Mouse (Mus musculus) embryo, embryonic 10 days (tissue): ENCODE results near the gene Usp49.
"Not testable (repeated sequence)": the region's sequence is repeated elsewhere in the genome, so short reads cannot be mapped to it uniquely, and the experiment has no call there.

Source experiments
- DNase-seq: peaks from one replicate; pipeline ENCODE4 v3.0.0-alpha.2; 2015; ENCODE audit warnings: low spot score

Gene Usp49

DNA sequence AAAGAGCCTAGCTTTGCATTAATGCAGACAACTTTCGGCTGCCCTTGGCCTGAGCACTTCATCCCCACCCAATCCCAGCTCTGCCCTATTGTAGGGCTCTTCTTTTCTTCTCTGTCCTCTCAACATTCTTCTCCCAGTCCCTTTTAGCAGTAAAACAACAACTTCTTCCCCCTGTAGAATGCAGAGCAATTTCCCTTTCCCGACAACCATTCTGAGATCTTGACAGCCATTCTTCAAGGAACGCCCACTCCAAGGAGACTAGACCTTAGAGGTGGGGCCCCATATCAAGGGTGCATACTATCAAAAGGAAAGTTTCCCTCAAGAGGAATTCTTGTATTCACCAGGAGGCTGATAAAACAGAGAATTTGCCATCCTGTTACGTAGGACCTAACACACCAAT lies 18.5 kb downstream of the Usp49 start:
- DNase-seq: peak; percentile 29

DNA sequence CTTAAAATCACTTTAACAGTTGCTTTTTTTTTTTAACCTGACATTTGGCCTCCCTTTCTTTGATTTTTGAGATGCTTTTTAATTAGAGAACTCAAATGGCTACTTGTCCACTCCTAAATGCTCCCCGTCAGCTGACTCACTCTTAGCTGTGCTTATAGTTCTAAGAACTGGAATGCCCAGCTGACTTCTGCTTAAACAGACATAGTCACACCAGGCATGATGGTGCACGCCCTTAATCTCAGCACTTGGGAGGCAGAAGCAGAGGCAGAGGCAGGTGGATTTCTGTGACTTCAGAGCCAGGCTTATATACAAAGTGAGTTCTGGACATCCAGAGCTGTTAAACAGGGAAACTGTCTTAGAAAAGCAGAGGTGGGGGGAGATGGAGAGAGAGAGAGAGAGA lies 21.5 kb downstream of the Usp49 start:
- DNase-seq: no peak

DNA sequence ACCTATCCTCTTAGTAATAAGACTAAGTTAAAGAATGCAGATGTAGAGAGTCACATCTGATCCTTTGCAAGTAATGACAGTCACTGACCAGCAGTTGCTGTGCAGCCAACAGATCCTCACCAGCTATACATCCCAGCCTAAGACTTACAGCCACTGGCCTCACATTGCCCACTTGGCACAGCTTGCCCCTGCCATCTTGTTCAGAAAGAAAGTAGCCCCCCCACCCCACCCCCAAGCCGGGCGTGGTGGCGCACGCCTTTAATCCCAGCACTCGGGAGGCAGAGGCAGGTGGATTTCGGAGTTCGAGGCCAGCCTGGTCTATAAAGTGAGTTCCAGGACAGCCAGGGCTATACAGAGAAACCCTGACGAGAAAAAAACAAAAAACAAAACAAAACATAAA lies 23.9 kb downstream of the Usp49 start:
- DNase-seq: not testable (repeated sequence)

DNA sequence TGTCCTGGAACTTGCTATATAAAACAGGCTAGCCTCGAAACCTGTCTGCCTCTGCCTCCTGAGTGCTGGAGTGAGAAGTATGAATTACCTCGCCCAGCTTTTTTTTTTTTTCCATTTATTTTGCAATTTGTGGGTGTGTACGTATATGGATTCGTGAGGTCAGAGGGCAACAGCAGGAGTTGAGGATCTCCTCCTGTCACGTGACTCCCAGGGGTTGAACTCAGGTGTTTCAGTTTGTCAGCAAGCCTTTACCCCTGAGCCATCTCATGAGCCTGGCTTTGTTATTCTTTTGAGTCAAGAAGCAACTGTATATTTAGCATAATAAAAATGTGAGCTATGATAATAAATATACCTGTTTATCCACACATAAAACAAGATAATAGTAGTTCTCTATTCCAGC lies 25.2 kb downstream of the Usp49 start:
- no peak for DNase-seq

DNA sequence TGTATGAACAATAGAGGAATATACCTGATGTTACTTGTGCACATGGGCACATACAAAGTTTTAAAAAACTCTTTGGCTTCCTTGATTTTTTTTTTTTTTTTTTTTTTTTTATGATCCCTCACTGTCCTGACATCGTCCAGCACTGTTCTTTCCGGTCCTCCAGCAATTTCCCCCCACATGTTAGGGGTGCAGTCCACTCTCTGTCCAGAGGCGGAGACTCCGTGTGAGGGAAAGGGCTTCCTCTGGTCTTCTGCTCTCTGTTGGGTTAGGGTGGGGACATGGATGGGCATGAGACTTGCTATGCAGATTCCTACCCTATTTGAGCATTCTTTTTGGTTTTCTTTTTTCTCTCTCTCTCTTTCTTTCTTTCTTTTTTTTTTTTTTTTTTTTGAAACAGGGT lies 27.4 kb downstream of the Usp49 start:
- DNase-seq: no peak

DNA sequence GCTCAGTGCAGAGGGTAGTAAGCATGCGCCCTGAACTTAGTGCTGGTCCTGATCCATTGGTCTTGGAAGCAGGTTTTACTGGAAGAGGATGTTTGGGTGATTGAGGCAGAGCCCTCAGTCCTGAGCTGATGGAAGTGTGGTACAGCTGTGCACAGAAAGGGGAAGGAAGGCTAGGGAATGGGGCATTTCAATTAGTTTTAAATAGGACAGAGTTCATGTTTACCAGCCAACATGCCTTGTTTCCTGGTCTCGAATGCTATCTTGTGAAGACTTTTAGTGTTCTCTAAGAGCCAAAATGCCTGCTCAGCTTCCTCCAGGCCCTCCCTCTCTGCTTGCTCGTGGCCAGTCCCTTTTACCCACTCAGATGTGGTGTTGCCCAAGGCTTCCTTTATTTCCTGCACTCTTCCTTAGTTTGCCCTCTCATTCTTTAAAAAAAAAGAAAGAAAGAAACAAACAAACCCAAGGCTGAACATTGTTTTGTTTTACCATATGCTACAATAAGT lies 28.3 kb downstream of the Usp49 start:
- no peak for DNase-seq

DNA sequence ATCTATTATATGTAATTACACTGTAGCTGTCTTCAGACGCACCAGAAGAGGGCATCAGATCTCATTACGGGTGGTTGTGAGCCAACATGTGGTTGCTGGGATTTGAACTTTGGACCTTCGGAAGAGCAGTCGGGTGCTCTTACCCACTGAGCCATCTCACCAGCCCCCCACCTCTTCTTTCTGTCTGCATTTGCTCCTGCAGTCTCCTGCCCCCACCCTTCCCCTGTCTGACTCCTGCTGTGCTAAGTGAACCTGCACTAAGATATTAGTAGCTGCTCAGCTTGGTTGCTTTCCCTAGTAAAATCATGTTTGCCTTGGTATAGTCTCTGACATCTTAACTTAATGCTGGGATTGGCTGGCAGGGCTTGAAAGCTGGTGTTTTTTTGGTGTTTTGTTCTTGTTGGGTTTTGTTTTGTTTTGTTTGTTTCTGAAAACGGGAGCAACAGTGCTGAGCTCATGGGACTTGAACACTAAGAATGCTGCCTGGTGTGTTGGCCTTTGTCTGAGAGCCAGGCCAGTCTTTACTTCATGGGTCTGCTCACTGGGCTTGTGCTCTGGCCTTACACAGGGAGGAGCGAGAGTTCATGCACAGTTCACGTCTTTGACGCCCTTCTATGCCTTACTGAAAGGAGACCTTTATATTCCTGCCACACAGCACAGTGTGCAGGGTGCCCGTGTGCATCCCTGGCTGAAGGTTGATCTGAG lies 32.7 kb downstream of the Usp49 start:
- DNase-seq: peak; percentile 82

DNA sequence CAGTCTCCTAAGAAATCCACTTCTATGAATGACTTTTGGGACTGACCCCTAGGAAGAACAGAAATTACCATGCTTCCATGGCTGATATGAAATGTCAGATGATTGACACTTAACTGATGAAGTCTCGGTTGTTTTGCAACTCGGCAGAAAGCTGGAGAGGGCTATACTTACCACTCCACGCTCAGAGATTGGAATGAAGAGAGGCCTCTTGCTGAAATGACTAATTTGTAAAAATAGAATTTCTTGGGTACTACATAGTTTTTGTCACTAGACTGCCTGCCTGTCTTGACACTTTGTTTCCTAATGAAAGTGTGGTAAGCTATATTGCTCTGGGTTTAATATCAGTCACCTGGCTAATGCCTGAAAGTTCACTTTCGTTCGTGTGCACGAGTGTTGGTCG lies 34.0 kb downstream of the Usp49 start:
- no peak for DNase-seq

DNA sequence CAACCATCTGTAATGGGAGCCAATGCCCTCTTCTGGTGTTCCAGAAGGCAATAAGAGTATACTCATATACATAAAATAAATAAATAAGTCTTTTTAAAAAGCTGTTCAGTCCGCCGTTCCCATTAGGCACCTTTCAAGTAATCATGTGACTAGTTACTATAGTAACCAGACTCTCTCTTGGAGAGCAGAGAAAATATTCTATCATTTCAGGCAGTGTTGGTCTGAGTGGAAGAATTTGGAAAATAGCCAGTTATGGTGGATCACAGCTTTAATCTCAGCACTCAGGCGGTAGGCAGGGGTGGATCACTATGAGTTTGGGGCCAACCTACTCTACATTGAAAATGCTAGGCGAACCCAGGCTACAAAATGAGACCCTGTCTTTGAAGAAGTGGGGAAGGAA lies 38.7 kb downstream of the Usp49 start:
- DNase-seq: no peak

DNA sequence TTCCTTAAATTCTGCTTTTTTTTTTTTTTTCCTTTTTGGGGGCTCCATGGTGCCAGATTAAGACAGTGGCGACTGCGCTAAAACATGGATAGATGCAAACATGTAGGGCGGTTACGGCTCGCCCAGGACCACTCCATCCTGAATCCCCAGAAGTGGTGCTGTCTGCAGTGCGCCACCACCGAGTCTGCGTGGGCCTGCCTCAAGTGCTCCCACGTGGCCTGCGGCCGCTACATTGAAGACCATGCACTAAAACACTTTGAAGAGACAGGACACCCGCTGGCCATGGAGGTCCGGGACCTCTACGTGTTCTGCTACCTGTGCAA lies 41.5 kb downstream of the Usp49 start:
- DNase-seq: peak; percentile 60

DNA sequence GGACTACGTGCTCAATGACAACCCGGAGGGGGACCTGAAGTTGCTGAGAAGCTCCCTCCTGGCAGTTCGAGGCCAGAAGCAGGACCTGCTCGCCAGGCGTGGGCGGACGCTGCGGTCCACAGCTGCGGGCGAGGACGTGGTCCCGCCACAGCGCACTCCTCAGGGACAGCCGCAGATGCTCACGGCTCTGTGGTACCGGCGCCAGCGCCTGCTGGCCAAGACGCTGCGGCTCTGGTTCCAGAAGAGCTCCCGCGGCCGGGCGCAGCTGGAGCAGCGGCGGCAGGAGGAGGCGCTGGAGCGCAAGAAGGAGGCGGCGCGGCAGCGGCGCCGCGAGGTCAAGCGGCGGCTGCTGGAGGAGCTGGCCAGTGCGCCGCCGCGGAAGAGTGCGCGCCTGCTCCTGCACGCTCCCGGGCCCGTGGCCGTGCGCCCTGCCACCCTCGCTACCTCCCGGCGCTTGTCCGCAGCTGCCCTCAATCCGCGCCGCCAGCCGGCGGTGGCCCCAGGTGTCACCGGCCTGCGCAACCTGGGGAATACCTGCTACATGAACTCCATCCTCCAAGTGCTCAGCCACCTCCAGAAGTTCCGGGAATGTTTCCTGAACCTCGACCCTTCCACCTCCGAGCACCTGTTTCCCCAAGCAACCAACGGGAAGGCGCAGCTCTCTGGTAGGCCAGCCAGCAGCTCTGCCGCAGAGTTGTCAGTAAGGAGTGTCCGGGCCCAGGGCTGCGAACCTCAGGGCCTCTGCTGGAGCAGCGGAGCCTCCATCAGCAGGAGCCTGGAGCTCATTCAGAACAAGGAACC lies 42.0 kb downstream of the Usp49 start:
- DNase-seq: peak; percentile 70

DNA sequence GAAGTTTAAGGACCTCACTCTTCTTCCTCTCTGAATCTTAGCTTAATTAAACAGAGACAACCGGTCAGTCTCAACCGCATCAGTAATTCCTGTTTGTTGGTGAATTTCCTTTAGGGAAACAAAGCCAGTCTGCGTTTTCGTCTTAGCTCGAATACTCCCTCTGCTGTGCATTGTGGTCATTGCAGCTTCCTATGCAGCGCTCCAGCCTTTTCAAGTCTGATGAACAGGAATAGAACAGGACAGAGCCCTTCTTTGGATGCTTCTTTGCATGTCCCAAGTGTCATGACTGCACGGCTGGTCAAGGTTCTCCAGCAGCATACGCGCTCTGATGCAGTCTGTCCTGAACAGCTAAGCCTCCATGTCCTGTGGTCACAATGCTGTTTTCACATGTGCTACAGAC lies 46.1 kb downstream of the Usp49 start:
- peak; percentile 86 for DNase-seq

DNA sequence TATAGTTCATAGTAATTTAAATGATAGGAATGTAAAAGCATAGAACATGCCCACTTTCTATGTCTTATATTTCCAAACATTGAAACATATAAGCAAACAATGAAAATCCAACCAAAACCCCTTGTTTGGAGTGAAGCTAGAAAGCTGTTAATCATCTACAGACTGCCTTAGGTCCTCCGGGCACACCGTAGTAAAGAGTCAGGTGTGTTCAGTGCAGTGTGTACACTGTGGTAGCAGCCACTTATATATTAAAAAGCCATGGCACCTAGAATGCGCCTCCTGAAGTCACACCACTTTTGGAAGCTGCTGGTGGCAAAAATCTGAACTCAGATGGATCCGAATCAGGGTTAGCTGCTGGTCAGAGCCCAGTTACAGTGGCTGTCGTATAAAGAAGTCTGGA lies 47.7 kb downstream of the Usp49 start:
- no peak for DNase-seq

DNA sequence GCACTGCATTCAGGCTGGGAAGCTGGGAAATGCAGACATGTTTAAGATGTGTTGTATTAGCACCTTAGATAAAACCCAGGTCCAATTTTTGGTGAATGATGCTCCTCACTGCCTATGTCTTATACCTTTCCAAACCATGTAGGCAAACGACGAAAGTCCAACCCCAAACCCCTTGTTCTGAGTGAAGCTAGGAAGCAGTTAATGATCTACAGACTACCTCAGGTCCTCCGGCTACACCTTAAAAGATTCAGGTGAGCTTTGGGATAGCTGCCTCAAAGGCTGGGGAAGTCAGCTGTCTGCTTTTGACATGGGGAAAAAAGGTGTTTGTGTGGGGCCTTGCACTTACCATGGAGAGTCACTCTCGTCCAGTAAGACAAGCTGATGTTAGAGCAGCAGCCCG lies 48.2 kb downstream of the Usp49 start:
- DNase-seq: no peak

DNA sequence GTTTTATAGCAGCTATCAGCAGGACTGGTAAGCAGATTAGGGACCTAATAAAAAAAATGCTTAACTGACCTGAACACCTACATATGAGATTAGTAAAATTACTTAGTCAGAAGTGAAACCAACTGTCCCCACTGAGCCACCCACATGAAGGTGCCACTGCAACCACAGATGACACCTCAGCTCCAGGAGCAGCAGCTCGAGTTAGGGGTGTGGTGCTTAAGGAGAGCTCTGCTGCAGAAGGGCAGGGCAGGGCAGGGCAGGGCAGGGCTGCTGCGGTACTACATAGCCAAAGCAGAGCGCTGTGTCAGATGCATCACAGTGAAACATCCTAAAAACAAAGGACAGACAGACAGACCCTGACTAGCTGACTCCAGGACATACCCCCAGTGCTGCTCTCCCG lies 52.3 kb downstream of the Usp49 start:
- no peak for DNase-seq

DNA sequence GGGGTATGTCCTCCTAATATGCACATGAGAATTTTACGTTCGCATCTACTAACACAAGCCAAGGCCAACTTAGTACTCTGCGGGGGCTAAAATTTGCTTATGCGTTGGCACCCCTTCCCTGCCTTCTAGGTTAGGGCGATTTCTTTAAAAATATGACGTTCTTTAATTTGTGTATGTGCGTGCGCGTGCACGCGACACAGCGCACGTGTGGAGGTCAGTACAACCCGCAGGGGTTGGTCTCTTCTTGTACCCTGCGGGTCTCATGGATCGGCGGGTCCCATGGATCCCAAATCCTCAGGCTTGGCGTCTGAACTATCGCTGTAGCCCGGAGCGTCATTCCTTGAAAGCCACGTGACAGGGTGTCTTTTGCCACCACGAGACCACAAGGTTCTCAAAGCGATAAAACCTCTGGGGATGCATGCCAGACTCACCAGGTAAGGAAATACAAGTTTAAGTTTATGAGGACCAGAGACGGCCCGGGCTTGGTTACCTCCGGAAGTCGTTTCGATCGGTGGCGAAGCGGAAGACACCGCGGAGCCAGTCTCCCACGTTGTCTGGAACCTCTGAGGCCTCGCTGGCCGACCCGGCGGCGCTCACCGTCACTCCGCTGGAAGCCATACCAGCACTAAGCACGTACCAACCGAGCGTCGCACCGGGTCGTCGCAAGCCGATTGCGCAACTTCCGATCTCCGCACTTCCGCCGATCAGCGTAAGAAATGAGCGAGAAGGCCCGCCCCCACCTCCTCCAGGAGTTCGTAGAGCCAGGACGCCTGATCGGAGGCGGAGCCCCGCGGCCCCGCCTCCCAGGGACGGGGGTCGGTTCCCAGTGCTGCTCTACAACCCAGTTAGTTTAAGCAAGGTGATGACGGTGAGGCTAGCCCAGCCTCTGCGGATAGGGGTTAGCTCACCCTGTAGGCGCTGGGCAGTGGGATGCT lies 57.2 kb downstream of the Usp49 start:
- peak; percentile 100 for DNase-seq

DNA sequence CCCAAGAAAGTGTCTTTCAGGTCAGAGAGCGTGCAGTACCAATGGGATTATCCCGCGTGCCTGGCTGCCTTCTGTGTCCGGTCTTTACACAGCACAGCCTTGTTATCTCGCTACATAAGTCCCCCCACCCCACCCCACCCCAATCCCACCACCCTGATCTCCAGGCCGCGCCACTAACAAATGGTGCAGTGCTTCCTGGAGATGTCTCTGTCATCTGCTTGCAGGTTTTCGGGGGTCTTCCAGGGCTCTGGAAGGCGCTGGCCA lies 57.8 kb downstream of the Usp49 start, which contains the start of gene Tomm6:
Gene Tomm6, minus strand, starts transcription at position 43 of the 264 bp plus-strand sequence.
- no peak for DNase-seq

DNA sequence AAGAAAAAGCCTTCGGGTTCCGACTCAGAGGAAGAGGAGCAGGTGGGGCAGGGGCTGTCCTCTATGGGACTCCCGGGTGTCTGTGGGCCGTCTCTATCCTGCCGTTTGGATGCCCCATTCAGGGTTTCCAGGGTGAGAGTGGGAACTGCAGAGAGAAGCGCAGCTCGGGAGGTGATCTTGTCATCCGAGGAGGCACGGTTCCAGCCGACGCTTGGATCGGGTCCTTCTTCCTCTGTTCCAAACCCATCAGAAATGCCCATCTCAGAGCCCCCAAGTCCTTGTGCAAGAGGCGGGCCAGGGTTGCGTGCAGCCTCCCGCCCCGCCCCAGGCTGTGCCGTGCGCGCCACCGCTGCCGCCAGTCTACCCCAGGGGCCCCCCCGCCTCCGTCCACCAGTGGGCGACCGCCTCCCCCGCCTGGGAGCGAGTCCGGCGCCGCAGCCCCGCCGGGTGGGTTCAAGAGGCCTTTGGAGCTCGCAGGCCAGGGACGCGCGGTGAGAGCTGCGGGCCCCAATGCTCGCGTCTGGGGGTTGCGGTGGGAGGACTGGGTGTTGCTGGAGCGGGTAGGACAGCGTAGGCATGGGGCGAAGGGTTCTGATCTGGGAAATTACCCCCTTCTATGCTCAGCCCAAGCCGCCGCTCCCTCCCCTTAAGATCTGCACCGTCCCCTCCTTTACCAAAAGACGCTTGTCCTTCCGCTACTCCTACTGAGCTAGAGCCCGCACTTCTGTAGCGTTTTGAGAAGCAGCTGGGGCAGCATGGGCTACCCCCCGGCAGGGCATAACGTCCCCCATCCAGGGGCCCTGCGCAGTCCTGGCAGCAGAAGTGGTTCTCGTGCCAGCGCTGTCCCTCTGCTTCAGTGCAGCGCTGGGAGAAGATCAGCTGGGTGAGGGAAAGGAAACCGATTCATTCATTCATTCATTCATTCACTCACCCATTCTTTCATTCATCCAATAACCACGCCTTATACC lies 58.4 kb downstream of the Usp49 start, which contains the start of gene Frs3:
Gene Frs3, plus strand, starts transcription at position 423 of the 968 bp plus-strand sequence.
- DNase-seq: peak; percentile 73

DNA sequence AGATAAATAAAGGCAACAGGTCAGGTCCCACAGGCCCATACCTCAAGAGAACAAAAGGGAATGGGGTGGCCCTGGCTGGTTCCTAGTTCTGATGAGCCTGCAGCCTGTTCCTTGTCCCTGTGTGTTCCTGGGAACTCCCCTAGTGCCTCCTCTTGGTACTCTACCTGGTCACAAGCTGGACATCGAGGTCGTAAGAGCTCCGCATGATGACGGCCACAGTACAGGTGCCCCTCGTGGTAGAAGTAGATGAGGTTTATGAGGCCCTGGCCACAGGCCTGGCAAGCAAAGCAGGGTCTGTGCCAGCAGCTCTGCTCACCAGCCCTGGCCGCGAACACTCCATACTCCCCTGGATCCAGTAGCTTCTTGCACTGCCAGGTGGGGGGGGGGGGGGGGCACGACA lies 59.4 kb downstream of the Usp49 start:
- no peak for DNase-seq

DNA sequence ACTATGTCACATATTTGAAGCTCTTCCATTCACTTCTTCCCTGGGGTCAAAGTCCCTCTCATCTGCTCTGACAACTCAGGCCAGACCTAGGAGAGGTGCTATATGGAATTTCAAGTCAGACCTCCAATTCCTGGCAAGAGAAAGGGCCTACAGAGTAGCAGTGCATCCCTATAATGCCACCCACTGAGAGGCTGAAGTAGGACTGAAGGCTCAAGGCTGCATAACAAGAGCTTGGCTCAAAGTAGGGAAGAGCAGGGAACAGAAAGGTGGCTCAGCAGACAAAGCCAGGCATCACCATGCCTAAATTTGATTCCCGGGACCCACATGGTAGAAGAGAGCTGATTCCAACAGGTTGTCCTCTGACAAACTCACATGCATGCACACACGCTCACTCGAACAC lies 61.2 kb downstream of the Usp49 start:
- no peak for DNase-seq

DNA sequence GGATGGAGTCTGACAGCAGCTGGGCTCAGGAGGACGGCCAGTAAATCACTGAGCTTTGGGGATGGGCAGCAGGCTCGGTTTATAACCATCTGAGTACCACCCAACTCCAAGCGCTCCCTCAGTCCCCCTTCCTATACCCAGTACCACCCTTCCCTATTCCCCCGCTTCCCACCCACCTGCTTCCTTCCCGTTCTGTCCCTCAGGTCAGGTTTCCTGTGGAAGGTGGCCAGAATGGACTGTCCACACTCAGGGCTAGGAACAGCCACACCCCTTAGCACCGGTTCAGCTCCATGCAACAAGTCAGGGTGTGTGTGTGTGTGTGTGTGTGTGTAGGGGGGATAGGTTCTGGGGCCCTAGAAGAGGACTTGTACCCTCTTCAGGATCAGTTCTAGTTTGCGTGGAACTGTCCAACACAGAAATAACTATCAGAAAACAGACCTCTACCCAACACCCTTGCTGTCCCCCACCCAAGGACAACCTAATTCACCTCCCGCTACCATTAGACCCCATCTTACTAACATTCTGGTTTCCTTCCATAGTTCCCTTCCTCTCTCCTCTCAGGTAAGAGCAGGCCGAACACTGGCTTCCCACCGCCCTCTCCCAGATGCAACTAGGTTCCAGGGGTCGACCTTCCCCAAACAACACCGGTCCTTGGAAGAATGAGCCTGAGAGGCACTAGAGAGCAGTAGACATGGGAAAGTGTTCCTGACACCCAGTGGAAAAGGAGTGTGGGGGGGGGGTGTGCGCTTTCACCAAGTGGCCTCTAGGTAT lies 63.4 kb downstream of the Usp49 start:
- no peak for DNase-seq
